Mouse (Mus musculus) MEL (cell line): ENCODE results near the gene Irf4. TPM values are rescaled to one million over a fixed set of nuclear protein-coding genes. Genes with fewer than 3 reads are reported as not detected.

Experiments used
- DNase-seq: peaks from one replicate; pipeline ENCODE4 v3.0.0; 2011; ENCODE audit warnings: low read depth, low spot score
- H3K27ac ChIP-seq: 2 replicates; pipeline ENCODE4 v1.5.1; 2012; ENCODE audit warnings: low read depth, mild to moderate bottlenecking, control low read depth, low read length, moderate library complexity; ENCODE audit not compliant: control insufficient read depth
- H3K27me3 ChIP-seq, 2 experiments: fragments of 150-350 bp in 1 of 2; sonication (generic) in 1 of 2; 2 replicates each; pipeline ENCODE4 v1.6.1; 2012; ENCODE audit warnings: low read length in 2 of 2, mild to moderate bottlenecking in 2 of 2, improper control_type of control experiment in 1 of 2, moderate library complexity in 1 of 2; ENCODE audit not compliant: insufficient read depth in 2 of 2, control insufficient read depth in 1 of 2
- H3K36me3 ChIP-seq, 2 experiments: 2 replicates each; pipeline ENCODE4 v1.6.1; 2012 to 2014; ENCODE audit warnings: low read length in 2 of 2, improper control_type of control experiment in 1 of 2, inconsistent platforms in 1 of 2, mild to moderate bottlenecking in 1 of 2; ENCODE audit not compliant: insufficient read depth in 2 of 2, control insufficient read depth in 1 of 2
- H3K4me1 ChIP-seq, 2 experiments: fragments of 150-350 bp in 1 of 2; sonication (generic) in 1 of 2; 2 replicates each; pipeline ENCODE4 v1.6.1; 2012; ENCODE audit warnings: low read length in 2 of 2, improper control_type of control experiment in 1 of 2, mild to moderate bottlenecking in 1 of 2; ENCODE audit not compliant: insufficient read depth in 2 of 2, control insufficient read depth in 1 of 2
- H3K4me3 ChIP-seq, 2 experiments: fragments of 150-350 bp in 1 of 2; sonication (generic) in 1 of 2; 2 replicates each; pipeline ENCODE4 v1.5.1; 2012; ENCODE audit warnings: low read depth in 2 of 2, low read length in 2 of 2, mild to moderate bottlenecking in 2 of 2, moderate library complexity in 2 of 2, control low read depth in 1 of 2, improper control_type of control experiment in 1 of 2; ENCODE audit not compliant: control insufficient read depth in 1 of 2, insufficient read depth in 1 of 2
- H3K79me2 ChIP-seq: 2 replicates; pipeline ENCODE4 v1.6.1; 2012; ENCODE audit warnings: mild to moderate bottlenecking, low read length, moderate library complexity; ENCODE audit not compliant: control insufficient read depth, poor library complexity, insufficient read depth
- H3K9ac ChIP-seq: 2 replicates; pipeline ENCODE4 v1.6.1; 2012; ENCODE audit warnings: low read depth, mild to moderate bottlenecking, control low read depth, low read length, moderate library complexity; ENCODE audit not compliant: control insufficient read depth, poor library complexity, severe bottlenecking
- H3K9me3 ChIP-seq: fragments of 150-350 bp; sonication (generic); replicated peaks from 2 replicates; pipeline ENCODE4 v1.6.1; 2012; ENCODE audit warnings: mild to moderate bottlenecking, low read length, improper control_type of control experiment, moderate library complexity; ENCODE audit not compliant: insufficient read depth
- BHLHE40 ChIP-seq: IDR thresholded peaks from 2 replicates; pipeline ENCODE4 v1.6.1; 2012; ENCODE audit warnings: low read depth, mild to moderate bottlenecking, inconsistent platforms, low read length, improper control_type of control experiment, borderline replicate concordance
- CTCF ChIP-seq, 3 experiments: IDR thresholded peaks in 2 of 3; conservative IDR thresholded peaks in 1 of 3; 2 replicates each; pipeline ENCODE4 v1.5.1; 2011 to 2012; ENCODE audit warnings: low read length in 3 of 3, low read depth in 2 of 3, mild to moderate bottlenecking in 2 of 3, improper control_type of control experiment in 1 of 3, inconsistent platforms in 1 of 3, mixed read lengths in 1 of 3, moderate library complexity in 1 of 3; ENCODE audit not compliant: control insufficient read depth in 1 of 3, insufficient read depth in 1 of 3, poor library complexity in 1 of 3, severe bottlenecking in 1 of 3
- EP300 ChIP-seq, 2 experiments: IDR thresholded peaks; 2 replicates each; pipeline ENCODE4 v1.6.1; 2011; ENCODE audit warnings: improper control_type of control experiment in 2 of 2, low read length in 2 of 2, low read depth in 1 of 2, mild to moderate bottlenecking in 1 of 2
- GABPA ChIP-seq: IDR thresholded peaks from 2 replicates; pipeline ENCODE4 v1.6.1; 2012; ENCODE audit warnings: low read depth, mild to moderate bottlenecking, inconsistent platforms, low read length, improper control_type of control experiment, moderate library complexity
- GATA1 ChIP-seq: IDR thresholded peaks from 2 replicates; pipeline ENCODE4 v1.6.1; 2011; ENCODE audit warnings: low read depth, low read length, improper control_type of control experiment
- HCFC1 ChIP-seq: IDR thresholded peaks from 2 replicates; pipeline ENCODE4 v1.6.1; 2012; ENCODE audit warnings: low read depth, mild to moderate bottlenecking, inconsistent platforms, low read length, improper control_type of control experiment, moderate library complexity
- JUND ChIP-seq: IDR thresholded peaks from 2 replicates; pipeline ENCODE4 v1.6.1; 2011; ENCODE audit warnings: low read depth, mild to moderate bottlenecking, improper control_type of control experiment, low read length
- MEF2A ChIP-seq: IDR thresholded peaks from 2 replicates; pipeline ENCODE4 v1.6.1; 2014; ENCODE audit warnings: low read depth, mild to moderate bottlenecking, inconsistent platforms, low read length, improper control_type of control experiment; ENCODE audit not compliant: poor library complexity, insufficient replicate concordance, severe bottlenecking; ENCODE audit errors: extremely low read depth
- MYB ChIP-seq: IDR thresholded peaks from 2 replicates; pipeline ENCODE4 v1.6.1; 2011; ENCODE audit warnings: mild to moderate bottlenecking, low read depth, low read length, improper control_type of control experiment
- NELFE ChIP-seq: IDR thresholded peaks from 2 replicates; pipeline ENCODE4 v1.6.1; 2011; ENCODE audit warnings: low read depth, low read length, improper control_type of control experiment
- POLR2A ChIP-seq, 2 experiments: IDR thresholded peaks; 2 replicates each; pipeline ENCODE4 v1.6.1; 2011 to 2012; ENCODE audit warnings: low read length in 2 of 2, mild to moderate bottlenecking in 2 of 2, control low read depth in 1 of 2, improper control_type of control experiment in 1 of 2, low read depth in 1 of 2, moderate library complexity in 1 of 2; ENCODE audit not compliant: control insufficient read depth in 1 of 2, insufficient read depth in 1 of 2, poor library complexity in 1 of 2
- POLR2AphosphoS2 ChIP-seq: IDR thresholded peaks from 2 replicates; pipeline ENCODE4 v1.6.1; 2011; ENCODE audit warnings: low read length, improper control_type of control experiment
- POLR2AphosphoS5 ChIP-seq: IDR thresholded peaks from 2 replicates; pipeline ENCODE4 v1.6.1; 2012; ENCODE audit warnings: low read depth, borderline replicate concordance, mild to moderate bottlenecking, inconsistent platforms, low read length, moderate library complexity, mixed read lengths
- RAD21 ChIP-seq: IDR thresholded peaks from 2 replicates; pipeline ENCODE4 v1.6.1; 2011; ENCODE audit warnings: mild to moderate bottlenecking, low read depth, low read length, improper control_type of control experiment
- SIN3A ChIP-seq: IDR thresholded peaks from 2 replicates; pipeline ENCODE4 v1.6.1; 2012; ENCODE audit warnings: low read length, improper control_type of control experiment, inconsistent platforms
- TAL1 ChIP-seq: IDR thresholded peaks from 2 replicates; pipeline ENCODE4 v1.6.1; 2012; ENCODE audit warnings: mild to moderate bottlenecking, inconsistent platforms, low read length, moderate library complexity, mixed read lengths
- TBP ChIP-seq: IDR thresholded peaks from 2 replicates; pipeline ENCODE4 v1.8.0; 2011; ENCODE audit warnings: low read depth, low read length, improper control_type of control experiment
- USF2 ChIP-seq, 2 experiments: IDR thresholded peaks; 2 replicates each; pipeline ENCODE4 v1.6.1; 2011 to 2012; ENCODE audit warnings: improper control_type of control experiment in 2 of 2, low read length in 2 of 2, borderline replicate concordance in 1 of 2, inconsistent platforms in 1 of 2, low read depth in 1 of 2, mild to moderate bottlenecking in 1 of 2; ENCODE audit not compliant: insufficient read depth in 1 of 2
- ZKSCAN1 ChIP-seq: IDR thresholded peaks from 2 replicates; pipeline ENCODE4 v1.6.1; 2012; ENCODE audit warnings: low read depth, mild to moderate bottlenecking, inconsistent platforms, low read length, improper control_type of control experiment, moderate library complexity
- ZMIZ1 ChIP-seq: IDR thresholded peaks from 2 replicates; pipeline ENCODE4 v1.6.1; 2012; ENCODE audit warnings: low read depth, mild to moderate bottlenecking, inconsistent platforms, low read length, improper control_type of control experiment, moderate library complexity
- polyA plus RNA-seq, 2 experiments: library from polyadenylated mRNA; stranded (reverse) in 1 of 2; unstranded in 1 of 2; fragments of >175 nt in 1 of 2; fragments of >200 nt in 1 of 2; gene quantifications; 2 replicates each; pipeline versions ENCODE4 v1.2.1 to v1.2.4; 2012; ENCODE audit warnings: low replicate concordance in 2 of 2, low read depth in 1 of 2; ENCODE audit not compliant: insufficient read length in 2 of 2, insufficient read depth in 1 of 2, missing spikeins in 1 of 2
- total RNA-seq: library from RNA; depleted of rRNA; stranded (reverse); fragments of 300-350 nt; gene quantifications from 2 replicates; pipeline ENCODE4 v1.2.3, GENCODE M21; 2012

Gene Irf4
- total and polyA plus RNA-seq, 3 experiments, result not detected

- H3K4me3 ChIP-seq, result no peak overlapping the region
- no peaks in the 10 kb centered on the region for H3K79me2 ChIP-seq
- H3K9me3 ChIP-seq, result no peaks in the 10 kb centered on the region
- no peaks in the 10 kb centered on the region for H3K36me3 ChIP-seq
- no peaks in the 10 kb centered on the region for H3K27me3 ChIP-seq
- H3K27ac ChIP-seq, result no peak overlapping the region
- no peak overlapping the region for H3K9ac ChIP-seq
- DNase-seq, result no peak
- TF ChIP-seq POLR2AphosphoS2 (no peak), GABPA (no peak)
- H3K4me1 ChIP-seq, result no peaks in the 10 kb centered on the region
Observed at GRCm38 (mm10) chr13:30745121-30745520, 3.9 kb upstream of the Irf4 start.

GRCm38 (mm10) chr13:30747068-30747467 lies 2.0 kb upstream of the Irf4 start:
- Histone ChIP-seq H3K36me3 (no peaks in the 10 kb centered on the region), H3K4me1 (no peaks in the 10 kb centered on the region), H3K9ac (no peak overlapping the region), H3K79me2 (no peaks in the 10 kb centered on the region), H3K9me3 (no peaks in the 10 kb centered on the region), H3K27me3 (no peaks in the 10 kb centered on the region), H3K27ac (no peak overlapping the region), H3K4me3 (no peak overlapping the region)
- TF ChIP-seq SIN3A, result no peak
- TF ChIP-seq POLR2AphosphoS5, result no peak
- no peak for TF ChIP-seq GABPA
- no peak for TF ChIP-seq JUND
- no peak for TF ChIP-seq RAD21
- no peak for TF ChIP-seq NELFE
- TF ChIP-seq EP300 (IDR thresholded peaks at IDR 0.05; ENCODE audit: low read depth in 1 of 2, low read length in 2 of 2), result no peak
- TF ChIP-seq TAL1, result no peak
- TF ChIP-seq BHLHE40, result no peak
- TF ChIP-seq GATA1, result no peak
- TF ChIP-seq USF2 (IDR thresholded peaks at IDR 0.05; ENCODE audit: borderline replicate concordance in 1 of 2, insufficient read depth in 1 of 2, low read depth in 1 of 2, low read length in 2 of 2), result no peak
- TF ChIP-seq ZMIZ1, result no peak
- TF ChIP-seq MYB, result no peak
- no peak for TF ChIP-seq ZKSCAN1
- no peak for TF ChIP-seq MEF2A
- TF ChIP-seq TBP, result no peak
- no peak for TF ChIP-seq POLR2A (IDR thresholded peaks at IDR 0.05; ENCODE audit: control insufficient read depth in 1 of 2, insufficient read depth in 1 of 2, low read depth in 1 of 2, low read length in 2 of 2, poor library complexity in 1 of 2)
- no peak for TF ChIP-seq CTCF (IDR thresholded peaks at IDR 0.05 in 2 of 3, conservative IDR thresholded peaks at IDR 0.05 in 1 of 3; ENCODE audit: control insufficient read depth in 1 of 3, insufficient read depth in 1 of 3, low read depth in 2 of 3, low read length in 3 of 3, poor library complexity in 1 of 3, severe bottlenecking in 1 of 3)
- TF ChIP-seq HCFC1, result no peak
- no peak for DNase-seq
